Mouse (Mus musculus) MEL (cell line): Measurements from ENCODE around the gene Tmem45a2. TPM values are rescaled to one million over a fixed set of nuclear protein-coding genes. Genes with fewer than 3 reads are reported as not detected.

Experiments used
- DNase-seq: peaks from one replicate; pipeline ENCODE4 v3.0.0; 2011; ENCODE audit warnings: low read depth, low spot score
- H3K27ac ChIP-seq: 2 replicates; pipeline ENCODE4 v1.5.1; 2012; ENCODE audit warnings: low read depth, mild to moderate bottlenecking, control low read depth, low read length, moderate library complexity; ENCODE audit not compliant: control insufficient read depth
- H3K27me3 ChIP-seq, 2 experiments: fragments of 150-350 bp in 1 of 2; sonication (generic) in 1 of 2; 2 replicates each; pipeline ENCODE4 v1.6.1; 2012; ENCODE audit warnings: low read length in 2 of 2, mild to moderate bottlenecking in 2 of 2, improper control_type of control experiment in 1 of 2, moderate library complexity in 1 of 2; ENCODE audit not compliant: insufficient read depth in 2 of 2, control insufficient read depth in 1 of 2
- H3K36me3 ChIP-seq, 2 experiments: 2 replicates each; pipeline ENCODE4 v1.6.1; 2012 to 2014; ENCODE audit warnings: low read length in 2 of 2, improper control_type of control experiment in 1 of 2, inconsistent platforms in 1 of 2, mild to moderate bottlenecking in 1 of 2; ENCODE audit not compliant: insufficient read depth in 2 of 2, control insufficient read depth in 1 of 2
- H3K4me1 ChIP-seq, 2 experiments: fragments of 150-350 bp in 1 of 2; sonication (generic) in 1 of 2; 2 replicates each; pipeline ENCODE4 v1.6.1; 2012; ENCODE audit warnings: low read length in 2 of 2, improper control_type of control experiment in 1 of 2, mild to moderate bottlenecking in 1 of 2; ENCODE audit not compliant: insufficient read depth in 2 of 2, control insufficient read depth in 1 of 2
- H3K4me3 ChIP-seq, 2 experiments: fragments of 150-350 bp in 1 of 2; sonication (generic) in 1 of 2; 2 replicates each; pipeline ENCODE4 v1.5.1; 2012; ENCODE audit warnings: low read depth in 2 of 2, low read length in 2 of 2, mild to moderate bottlenecking in 2 of 2, moderate library complexity in 2 of 2, control low read depth in 1 of 2, improper control_type of control experiment in 1 of 2; ENCODE audit not compliant: control insufficient read depth in 1 of 2, insufficient read depth in 1 of 2
- H3K79me2 ChIP-seq: 2 replicates; pipeline ENCODE4 v1.6.1; 2012; ENCODE audit warnings: mild to moderate bottlenecking, low read length, moderate library complexity; ENCODE audit not compliant: control insufficient read depth, poor library complexity, insufficient read depth
- H3K9ac ChIP-seq: 2 replicates; pipeline ENCODE4 v1.6.1; 2012; ENCODE audit warnings: low read depth, mild to moderate bottlenecking, control low read depth, low read length, moderate library complexity; ENCODE audit not compliant: control insufficient read depth, poor library complexity, severe bottlenecking
- H3K9me3 ChIP-seq: fragments of 150-350 bp; sonication (generic); replicated peaks from 2 replicates; pipeline ENCODE4 v1.6.1; 2012; ENCODE audit warnings: mild to moderate bottlenecking, low read length, improper control_type of control experiment, moderate library complexity; ENCODE audit not compliant: insufficient read depth
- BHLHE40 ChIP-seq: IDR thresholded peaks from 2 replicates; pipeline ENCODE4 v1.6.1; 2012; ENCODE audit warnings: low read depth, mild to moderate bottlenecking, inconsistent platforms, low read length, improper control_type of control experiment, borderline replicate concordance
- CHD1 ChIP-seq: IDR thresholded peaks from 2 replicates; pipeline ENCODE4 v1.6.1; 2012; ENCODE audit warnings: low read depth, mild to moderate bottlenecking, inconsistent platforms, low read length, improper control_type of control experiment
- CHD2 ChIP-seq: IDR thresholded peaks from 2 replicates; pipeline ENCODE4 v1.6.1; 2011; ENCODE audit warnings: low read length, improper control_type of control experiment
- ELF1 ChIP-seq: IDR thresholded peaks from 2 replicates; pipeline ENCODE4 v1.6.1; 2014; ENCODE audit warnings: low read depth, mild to moderate bottlenecking, inconsistent platforms, low read length, improper control_type of control experiment, moderate library complexity
- EP300 ChIP-seq, 2 experiments: IDR thresholded peaks; 2 replicates each; pipeline ENCODE4 v1.6.1; 2011; ENCODE audit warnings: improper control_type of control experiment in 2 of 2, low read length in 2 of 2, low read depth in 1 of 2, mild to moderate bottlenecking in 1 of 2
- ETS1 ChIP-seq: IDR thresholded peaks from 2 replicates; pipeline ENCODE4 v1.6.1; 2012; ENCODE audit warnings: low read depth, mild to moderate bottlenecking, inconsistent platforms, low read length, improper control_type of control experiment, moderate library complexity
- GABPA ChIP-seq: IDR thresholded peaks from 2 replicates; pipeline ENCODE4 v1.6.1; 2012; ENCODE audit warnings: low read depth, mild to moderate bottlenecking, inconsistent platforms, low read length, improper control_type of control experiment, moderate library complexity
- GATA1 ChIP-seq: IDR thresholded peaks from 2 replicates; pipeline ENCODE4 v1.6.1; 2011; ENCODE audit warnings: low read depth, low read length, improper control_type of control experiment
- KAT2A ChIP-seq: conservative IDR thresholded peaks from 2 replicates; pipeline ENCODE4 v1.6.1; 2012; ENCODE audit warnings: low read depth, low read length, improper control_type of control experiment, inconsistent platforms
- MAFK ChIP-seq: IDR thresholded peaks from 2 replicates; pipeline ENCODE4 v1.6.1; 2011; ENCODE audit warnings: low read depth, mild to moderate bottlenecking, low read length, improper control_type of control experiment, borderline replicate concordance
- MAX ChIP-seq: IDR thresholded peaks from 2 replicates; pipeline ENCODE4 v1.6.1; 2011; ENCODE audit warnings: low read length, improper control_type of control experiment
- MEF2A ChIP-seq: IDR thresholded peaks from 2 replicates; pipeline ENCODE4 v1.6.1; 2014; ENCODE audit warnings: low read depth, mild to moderate bottlenecking, inconsistent platforms, low read length, improper control_type of control experiment; ENCODE audit not compliant: poor library complexity, insufficient replicate concordance, severe bottlenecking; ENCODE audit errors: extremely low read depth
- MXI1 ChIP-seq: IDR thresholded peaks from 2 replicates; pipeline ENCODE4 v1.6.1; 2011; ENCODE audit warnings: mild to moderate bottlenecking, low read depth, low read length, improper control_type of control experiment
- MYB ChIP-seq: IDR thresholded peaks from 2 replicates; pipeline ENCODE4 v1.6.1; 2011; ENCODE audit warnings: mild to moderate bottlenecking, low read depth, low read length, improper control_type of control experiment
- NELFE ChIP-seq: IDR thresholded peaks from 2 replicates; pipeline ENCODE4 v1.6.1; 2011; ENCODE audit warnings: low read depth, low read length, improper control_type of control experiment
- NRF1 ChIP-seq: IDR thresholded peaks from 2 replicates; pipeline ENCODE4 v1.6.1; 2014; ENCODE audit warnings: low read depth, mild to moderate bottlenecking, inconsistent platforms, low read length, improper control_type of control experiment, moderate library complexity; ENCODE audit not compliant: poor library complexity, insufficient read depth, severe bottlenecking
- POLR2A ChIP-seq, 2 experiments: IDR thresholded peaks; 2 replicates each; pipeline ENCODE4 v1.6.1; 2011 to 2012; ENCODE audit warnings: low read length in 2 of 2, mild to moderate bottlenecking in 2 of 2, control low read depth in 1 of 2, improper control_type of control experiment in 1 of 2, low read depth in 1 of 2, moderate library complexity in 1 of 2; ENCODE audit not compliant: control insufficient read depth in 1 of 2, insufficient read depth in 1 of 2, poor library complexity in 1 of 2
- POLR2AphosphoS2 ChIP-seq: IDR thresholded peaks from 2 replicates; pipeline ENCODE4 v1.6.1; 2011; ENCODE audit warnings: low read length, improper control_type of control experiment
- POLR2AphosphoS5 ChIP-seq: IDR thresholded peaks from 2 replicates; pipeline ENCODE4 v1.6.1; 2012; ENCODE audit warnings: low read depth, borderline replicate concordance, mild to moderate bottlenecking, inconsistent platforms, low read length, moderate library complexity, mixed read lengths
- RAD21 ChIP-seq: IDR thresholded peaks from 2 replicates; pipeline ENCODE4 v1.6.1; 2011; ENCODE audit warnings: mild to moderate bottlenecking, low read depth, low read length, improper control_type of control experiment
- RCOR1 ChIP-seq: IDR thresholded peaks from 2 replicates; pipeline ENCODE4 v1.6.1; 2012; ENCODE audit warnings: low read depth, mild to moderate bottlenecking, inconsistent platforms, low read length, improper control_type of control experiment
- TAL1 ChIP-seq: IDR thresholded peaks from 2 replicates; pipeline ENCODE4 v1.6.1; 2012; ENCODE audit warnings: mild to moderate bottlenecking, inconsistent platforms, low read length, moderate library complexity, mixed read lengths
- TCF12 ChIP-seq: IDR thresholded peaks from 2 replicates; pipeline ENCODE4 v1.6.1; 2014; ENCODE audit warnings: low read depth, mild to moderate bottlenecking, inconsistent platforms, low read length, improper control_type of control experiment, moderate library complexity
- ZC3H11A ChIP-seq: IDR thresholded peaks from 2 replicates; pipeline ENCODE4 v1.6.1; 2012; ENCODE audit warnings: low read depth, mild to moderate bottlenecking, inconsistent platforms, low read length, improper control_type of control experiment
- ZKSCAN1 ChIP-seq: IDR thresholded peaks from 2 replicates; pipeline ENCODE4 v1.6.1; 2012; ENCODE audit warnings: low read depth, mild to moderate bottlenecking, inconsistent platforms, low read length, improper control_type of control experiment, moderate library complexity
- ZMIZ1 ChIP-seq: IDR thresholded peaks from 2 replicates; pipeline ENCODE4 v1.6.1; 2012; ENCODE audit warnings: low read depth, mild to moderate bottlenecking, inconsistent platforms, low read length, improper control_type of control experiment, moderate library complexity
- polyA plus RNA-seq, 2 experiments: library from polyadenylated mRNA; stranded (reverse) in 1 of 2; unstranded in 1 of 2; fragments of >175 nt in 1 of 2; fragments of >200 nt in 1 of 2; gene quantifications; 2 replicates each; pipeline versions ENCODE4 v1.2.1 to v1.2.4; 2012; ENCODE audit warnings: low replicate concordance in 2 of 2, low read depth in 1 of 2; ENCODE audit not compliant: insufficient read length in 2 of 2, insufficient read depth in 1 of 2, missing spikeins in 1 of 2
- total RNA-seq: library from RNA; depleted of rRNA; stranded (reverse); fragments of 300-350 nt; gene quantifications from 2 replicates; pipeline ENCODE4 v1.2.3, GENCODE M21; 2012; rRNA removed

Gene Tmem45a2
- total RNA-seq (not detected in 2 replicates), polyA plus RNA-seq (under 1 TPM in 1 of 2 experiments, not detected in 1; 0.04 TPM)

DNA sequence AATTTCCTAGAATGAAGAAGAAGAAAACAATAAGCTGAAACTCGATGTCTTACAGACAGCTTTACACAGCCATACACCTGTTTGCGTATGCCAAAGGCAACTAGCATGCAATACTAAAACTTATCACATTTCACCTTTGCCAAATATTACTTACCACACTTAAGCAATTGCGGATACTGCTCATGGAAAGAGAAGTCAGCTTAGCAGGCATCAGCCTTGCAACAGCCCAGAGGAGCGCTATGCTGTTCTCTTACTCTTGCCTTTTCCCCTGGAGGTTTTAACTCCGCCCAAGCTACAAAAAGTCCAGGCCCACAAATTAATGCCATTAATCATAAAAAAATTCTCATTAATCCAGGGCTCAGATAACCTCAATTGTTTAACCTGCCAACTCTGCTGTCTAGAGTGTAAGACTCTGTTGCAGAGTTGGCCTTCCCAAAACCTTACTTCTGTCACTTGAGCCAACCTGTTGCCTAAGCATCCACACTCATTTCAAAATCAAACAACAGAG is at the start of gene Tmem45a2:
Gene Tmem45a2, minus strand, starts transcription at position 241 of the 508 bp plus-strand sequence.
- Histone ChIP-seq H3K4me3 (no peak within 1 kb of the TSS), H3K9me3 (no peaks in the 10 kb centered on the region), H3K27ac (no peak within 1 kb of the TSS), H3K4me1 (no peaks in the 10 kb centered on the region), H3K36me3 (no peaks in the 10 kb centered on the region), H3K79me2 (no peaks in the 10 kb centered on the region), H3K27me3 (peaks cover 5 to 8% of the 10 kb centered on the region in 2 experiments; a peak in 3 of 4 replicates), H3K9ac (no peak within 1 kb of the TSS)
- no peak for DNase-seq
- TF ChIP-seq MAX (no peak), NELFE (no peak), POLR2AphosphoS5 (no peak), MXI1 (no peak), BHLHE40 (no peak), KAT2A (no peak), MAFK (no peak), TAL1 (no peak), ELF1 (no peak), EP300 (IDR thresholded peaks at IDR 0.05; ENCODE audit: low read depth in 1 of 2, low read length in 2 of 2) (no peak), CHD2 (no peak), ZKSCAN1 (no peak), POLR2A (IDR thresholded peaks at IDR 0.05; ENCODE audit: control insufficient read depth in 1 of 2, insufficient read depth in 1 of 2, low read depth in 1 of 2, low read length in 2 of 2, poor library complexity in 1 of 2) (no peak), GATA1 (no peak), ZC3H11A (no peak), RAD21 (no peak), ZMIZ1 (no peak), POLR2AphosphoS2 (no peak)
- TF ChIP-seq, all 39 proteins: peak for 0

DNA sequence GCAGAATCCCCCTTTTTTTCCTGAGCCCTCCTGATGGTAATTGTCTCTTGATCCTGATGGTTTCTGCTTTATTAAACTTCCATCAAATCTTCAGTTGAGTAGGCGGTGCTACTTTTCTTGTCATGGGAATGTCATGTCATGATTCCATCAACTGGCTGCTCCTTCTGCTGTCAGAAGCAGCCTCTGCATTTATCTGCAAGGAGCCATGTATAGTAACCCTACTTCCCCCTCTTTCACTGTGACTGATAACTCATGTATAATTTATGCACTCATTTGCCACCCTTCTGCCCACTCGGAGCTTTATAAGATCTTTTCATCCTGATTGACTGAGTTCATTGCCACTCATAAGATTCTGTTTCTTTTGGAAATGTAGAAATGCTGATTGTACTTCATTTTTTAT is 46.4 kb upstream of the Tmem45a2 start:
- DNase-seq, result peak; percentile 65
- peaks cover 0 to 15% of the 10 kb centered on the region in 2 experiments; a peak in 2 of 4 replicates for H3K36me3 ChIP-seq
- no peaks in the 10 kb centered on the region for H3K9me3 ChIP-seq
- peak overlapping the region in 1 of 2 experiments; percentile 43; a peak in 1 of 4 replicates for H3K4me3 ChIP-seq
- H3K9ac ChIP-seq, result no peak overlapping the region
- peaks cover 0 to 13% of the 10 kb centered on the region in 2 experiments; a peak in 2 of 4 replicates for H3K4me1 ChIP-seq
- peaks cover 2 to 12% of the 10 kb centered on the region in 2 experiments for H3K27me3 ChIP-seq
- H3K27ac ChIP-seq, result no peak overlapping the region
- H3K79me2 ChIP-seq, result peaks cover 12% of the 10 kb centered on the region
- TF ChIP-seq ETS1, result no peak
- TF ChIP-seq CHD1, result no peak
- no peak for TF ChIP-seq RCOR1
- TF ChIP-seq ZKSCAN1, result no peak
- TF ChIP-seq NRF1, result no peak
- no peak for TF ChIP-seq MYB
- TF ChIP-seq GATA1, result peak; percentile 48
- TF ChIP-seq GABPA, result no peak
- TF ChIP-seq MXI1, result peak; percentile 44
- TF ChIP-seq POLR2AphosphoS2, result no peak
- peak; percentile 54 to 60; a peak in 3 of 4 replicates for TF ChIP-seq EP300 (IDR thresholded peaks at IDR 0.05; ENCODE audit: low read depth in 1 of 2, low read length in 2 of 2)
- no peak for TF ChIP-seq MAFK
- TF ChIP-seq TAL1, result no peak
- TF ChIP-seq TCF12, result 0 out of 2 replicates have a peak, but pooled peaks have one; percentile 29
- no peak for TF ChIP-seq MEF2A
